Mouse (Mus musculus) intestine, embryonic 14.5 days (tissue): ENCODE results near the gene Kansl2. TPM values are rescaled to one million over a fixed set of nuclear protein-coding genes. Genes with fewer than 3 reads are reported as not detected.
"Not testable (repeated sequence)": the region's sequence is repeated elsewhere in the genome, so short reads cannot be mapped to it uniquely, and the experiment has no call there.

Source experiments
- ATAC-seq: fragments of 200-750 bp; cut with Nextera tagmentation; replicated peaks from 2 replicates; pipeline ENCODE4 v1.8.0; 2017; ENCODE audit warnings: low read depth, moderate number of reproducible peaks, moderate TSS enrichment, moderate library complexity; ENCODE audit not compliant: low FRiP score, low TSS enrichment
- DNase-seq: peaks from one replicate; pipeline ENCODE4 v3.0.0-alpha.2; 2018; ENCODE audit warnings: low spot score
- H3K27ac ChIP-seq: fragments of 300-500 bp; sonication (generic); 2 replicates; pipeline ENCODE4 v1.5.1; 2014; ENCODE audit warnings: low read depth, mild to moderate bottlenecking, control low read depth
- H3K27me3 ChIP-seq: fragments of 300-500 bp; sonication (generic); replicated peaks from 2 replicates; pipeline ENCODE4 v1.6.1; 2014; ENCODE audit warnings: low read length, control low read depth; ENCODE audit not compliant: control insufficient read depth, insufficient read depth
- H3K36me3 ChIP-seq: fragments of 300-500 bp; sonication (generic); 2 replicates; pipeline ENCODE4 v1.6.1; 2014; ENCODE audit warnings: low read length, control low read depth; ENCODE audit not compliant: control insufficient read depth, insufficient read depth
- H3K4me1 ChIP-seq: fragments of 300-500 bp; sonication (generic); replicated peaks from 2 replicates; pipeline ENCODE4 v1.6.1; 2014; ENCODE audit warnings: low read length, control low read depth, mixed read lengths; ENCODE audit not compliant: control insufficient read depth, insufficient read depth
- H3K4me2 ChIP-seq: fragments of 300-500 bp; sonication (generic); 2 replicates; pipeline ENCODE4 v1.6.1; 2014; ENCODE audit warnings: low read length
- H3K4me3 ChIP-seq: fragments of 300-500 bp; sonication (generic); 2 replicates; pipeline ENCODE4 v1.5.1; 2014; ENCODE audit warnings: low read depth, low read length, control low read depth, mixed read lengths
- H3K9ac ChIP-seq: fragments of 300-500 bp; sonication (generic); 2 replicates; pipeline ENCODE4 v1.6.1; 2014; ENCODE audit warnings: mild to moderate bottlenecking, low read length
- H3K9me3 ChIP-seq: fragments of 300-500 bp; sonication (generic); 2 replicates; pipeline ENCODE4 v1.6.1; 2016; ENCODE audit warnings: low read length, control low read depth; ENCODE audit not compliant: control insufficient read depth
- WGBS: fragments of 180-500 bp; shearing (Covaris S2); extraction: QIAGEN DNeasy Blood & Tissue Kit; methylation state at CpG from one replicate; pipeline ENCODE4 v1.1.7; 2014; 5-methylcytosine and 5-hydroxymethylcytosine counted together
- polyA plus RNA-seq: library from polyadenylated mRNA; unstranded; fragments of >200 nt; fragmentation: Nextera tagmentation; extraction: Ambion mirVana; gene quantifications from 2 replicates; pipeline ENCODE4 v1.2.1, GENCODE M21; 2014

The Kansl2 gene
- polyA plus RNA-seq, 1 experiment from 2014 or later, result 97.3 TPM

- Histone ChIP-seq H3K9me3 (no peaks in the 10 kb centered on the region), H3K4me1 (0 out of 2 replicates have a peak, but pooled peaks cover 2% of the 10 kb centered on the region), H3K36me3 (peaks cover 97% of the 10 kb centered on the region), H3K27me3 (no peaks in the 10 kb centered on the region), H3K27ac (no peak overlapping the region), H3K4me2 (no peak overlapping the region), H3K4me3 (no peak overlapping the region), H3K9ac (no peak overlapping the region)
- DNase-seq (no peak), ATAC-seq (no peak)
- WGBS, result 96% methylated on average over 5 of the region's 5 CpGs
Measured at GRCm38 (mm10) chr15:98527056-98527771, 6.8 kb downstream of the Kansl2 start.

DNA sequence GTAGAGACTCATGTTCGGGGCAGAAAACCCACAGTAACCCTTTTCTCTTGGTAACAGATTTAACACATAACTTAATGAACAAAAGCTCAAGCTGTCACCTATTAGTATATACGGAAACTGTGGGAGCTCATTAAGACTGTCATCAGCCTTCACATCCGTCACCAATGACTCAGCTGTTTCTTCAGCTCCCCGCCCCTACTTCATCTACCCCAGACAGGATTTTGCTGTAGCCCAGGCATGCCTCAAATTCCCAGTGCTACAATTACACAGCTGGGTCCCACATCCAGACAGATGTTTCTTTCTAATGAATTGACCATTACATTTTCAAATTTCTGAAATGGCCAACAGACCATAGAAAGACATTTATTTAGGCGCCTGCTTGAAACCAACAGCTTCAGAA, 8.0 kb downstream of the Kansl2 start:
- Histone ChIP-seq H3K4me2 (no peak overlapping the region), H3K27ac (no peak overlapping the region), H3K4me1 (no peaks in the 10 kb centered on the region), H3K4me3 (no peak overlapping the region), H3K36me3 (peaks cover 100% of the 10 kb centered on the region), H3K9me3 (no peaks in the 10 kb centered on the region), H3K27me3 (no peaks in the 10 kb centered on the region), H3K9ac (no peak overlapping the region)
- ATAC-seq (no peak), DNase-seq (no peak)
- WGBS, result 79% methylated on average over 5 of the region's 5 CpGs

- no peaks in the 10 kb centered on the region for H3K27me3 ChIP-seq
- no peak overlapping the region for H3K9ac ChIP-seq
- WGBS, result 93% methylated on average over 3 of the region's 3 CpGs
- no peak overlapping the region for H3K4me2 ChIP-seq
- DNase-seq (no peak), ATAC-seq (no peak)
- H3K27ac ChIP-seq, result no peak overlapping the region
- H3K4me3 ChIP-seq, result no peak overlapping the region
- no peaks in the 10 kb centered on the region for H3K9me3 ChIP-seq
- no peaks in the 10 kb centered on the region for H3K4me1 ChIP-seq
- H3K36me3 ChIP-seq, result peaks cover 79% of the 10 kb centered on the region
Measured at GRCm38 (mm10) chr15:98521245-98521644, 12.8 kb downstream of the Kansl2 start.

GRCm38 (mm10) chr15:98517380-98518355, 16.4 kb downstream of the Kansl2 start:
- Histone ChIP-seq H3K27ac (no peak overlapping the region), H3K4me2 (no peak overlapping the region), H3K9me3 (no peaks in the 10 kb centered on the region), H3K4me3 (no peak overlapping the region), H3K9ac (no peak overlapping the region), H3K27me3 (no peaks in the 10 kb centered on the region), H3K36me3 (peaks cover 44% of the 10 kb centered on the region), H3K4me1 (no peaks in the 10 kb centered on the region)
- 73% methylated on average over 16 of the region's 16 CpGs for WGBS
- peak; percentile 79 for DNase-seq
- ATAC-seq, result no peak

- WGBS, result 83% methylated on average over 2 of the region's 2 CpGs
- not testable (repeated sequence) for H3K9ac ChIP-seq, H3K4me1 ChIP-seq, H3K4me2 ChIP-seq, H3K27me3 ChIP-seq, H3K9me3 ChIP-seq, H3K27ac ChIP-seq, ATAC-seq, DNase-seq, H3K4me3 ChIP-seq
- H3K36me3 ChIP-seq, result peaks cover 17% of the 10 kb centered on the region
Measured at GRCm38 (mm10) chr15:98514845-98515244, 19.2 kb downstream of the Kansl2 start.

DNA sequence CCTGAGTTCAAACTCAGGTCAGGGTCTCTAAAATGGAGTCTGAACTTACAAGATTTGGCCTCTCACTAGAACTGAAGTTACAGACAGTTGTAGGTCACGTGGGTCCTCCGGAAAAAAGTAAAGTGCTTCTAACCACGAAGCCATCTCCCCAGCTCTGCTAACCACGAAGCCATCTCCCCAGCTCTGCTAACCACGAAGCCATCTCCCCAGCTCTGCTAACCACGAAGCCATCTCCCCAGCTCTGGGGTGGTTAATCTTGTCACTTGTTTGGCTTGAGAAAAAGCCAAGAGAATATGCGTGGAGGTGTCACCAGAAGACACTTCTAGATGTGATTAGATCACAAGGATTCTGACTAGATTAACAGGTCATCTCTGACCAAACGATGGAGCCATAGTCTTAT, 19.9 kb downstream of the Kansl2 start:
- WGBS, result 83% methylated on average over 8 of the region's 8 CpGs
- Histone ChIP-seq H3K27me3 (no peaks in the 10 kb centered on the region), H3K4me3 (no peak overlapping the region), H3K27ac (no peak overlapping the region), H3K9me3 (no peaks in the 10 kb centered on the region), H3K9ac (no peak overlapping the region), H3K4me2 (no peak overlapping the region), H3K4me1 (peaks cover 6% of the 10 kb centered on the region; the same call in 1 of the 2 replicates), H3K36me3 (peaks cover 11% of the 10 kb centered on the region; the same call in 1 of the 2 replicates)
- no peak for DNase-seq
- no peak for ATAC-seq

GRCm38 (mm10) chr15:98513676-98514075, 20.4 kb downstream of the Kansl2 start:
- not testable (repeated sequence) for H3K4me2 ChIP-seq, H3K27ac ChIP-seq, ATAC-seq, H3K4me1 ChIP-seq, H3K4me3 ChIP-seq, H3K9ac ChIP-seq, DNase-seq, H3K27me3 ChIP-seq, H3K9me3 ChIP-seq
- peaks cover 11% of the 10 kb centered on the region; the same call in 1 of the 2 replicates for H3K36me3 ChIP-seq
- WGBS, result 66% methylated on average over 3 of the region's 3 CpGs

DNA sequence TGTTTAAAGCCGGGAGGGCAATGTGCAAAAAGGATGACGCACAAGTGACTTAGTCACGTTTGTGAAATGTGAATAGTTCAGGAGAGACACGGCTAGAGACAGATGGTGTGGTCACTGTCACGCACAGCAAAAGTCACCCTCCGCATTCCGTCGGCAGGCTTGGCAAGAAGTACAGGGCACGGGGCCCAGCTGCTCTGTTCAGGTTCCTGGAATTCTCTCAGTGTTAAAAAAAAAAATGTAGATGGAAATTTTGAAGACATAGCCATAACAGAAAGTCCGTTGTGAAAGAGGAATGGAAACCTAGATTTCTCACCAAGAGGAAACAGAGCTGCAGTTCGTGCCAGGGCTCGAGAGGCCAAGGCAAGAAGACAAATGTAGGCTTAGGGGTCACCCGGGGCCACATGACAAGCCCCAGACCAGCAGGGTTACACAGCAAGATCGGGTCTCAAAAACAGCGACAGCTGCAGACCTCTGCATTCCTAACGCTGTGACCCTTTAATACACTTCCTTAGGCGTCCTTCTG, 21.2 kb downstream of the Kansl2 start:
- ATAC-seq (no peak), DNase-seq (no peak)
- no peaks in the 10 kb centered on the region for H3K27me3 ChIP-seq
- no peak overlapping the region for H3K4me2 ChIP-seq
- peaks cover 6% of the 10 kb centered on the region; the same call in 1 of the 2 replicates for H3K4me1 ChIP-seq
- no peaks in the 10 kb centered on the region for H3K9me3 ChIP-seq
- 40% methylated on average over 17 of the region's 17 CpGs for WGBS
- H3K9ac ChIP-seq, result no peak overlapping the region
- H3K36me3 ChIP-seq, result peaks cover 3% of the 10 kb centered on the region; the same call in 1 of the 2 replicates
- H3K4me3 ChIP-seq, result no peak overlapping the region
- H3K27ac ChIP-seq, result no peak overlapping the region
